Mouse (Mus musculus): ENCODE data around the gene Cracr2a.

The Cracr2a gene

GRCm38 (mm10) chr6:127565951-127566732 lies 5.0 kb downstream of the Cracr2a start:
- no peak for DNase-seq (ENCODE audit: inconsistent ontology term)

GRCm38 (mm10) chr6:127571849-127572550 lies 10.9 kb downstream of the Cracr2a start:
- no peak for DNase-seq (ENCODE audit: inconsistent ontology term)

- no peak for DNase-seq (ENCODE audit: inconsistent ontology term)
Observed at GRCm38 (mm10) chr6:127573779-127574463, 12.8 kb downstream of the Cracr2a start.

GRCm38 (mm10) chr6:127575194-127575593 lies 14.1 kb downstream of the Cracr2a start:
- DNase-seq (ENCODE audit: inconsistent ontology term): no peak

- DNase-seq (ENCODE audit: inconsistent ontology term): no peak
Observed at GRCm38 (mm10) chr6:127577688-127578087, 16.6 kb downstream of the Cracr2a start.

- no peak for DNase-seq (ENCODE audit: inconsistent ontology term)
Observed at GRCm38 (mm10) chr6:127578316-127578715, 17.2 kb downstream of the Cracr2a start.

GRCm38 (mm10) chr6:127578810-127579209 lies 17.7 kb downstream of the Cracr2a start:
- DNase-seq (ENCODE audit: inconsistent ontology term): no peak

- no peak for DNase-seq (ENCODE audit: inconsistent ontology term)
Observed at GRCm38 (mm10) chr6:127581915-127582314, 20.8 kb downstream of the Cracr2a start.

GRCm38 (mm10) chr6:127582391-127583176 lies 21.4 kb downstream of the Cracr2a start:
- DNase-seq (ENCODE audit: inconsistent ontology term): peak; percentile 59

- no peak for DNase-seq (ENCODE audit: inconsistent ontology term)
Observed at GRCm38 (mm10) chr6:127591467-127591866, 30.3 kb downstream of the Cracr2a start.

GRCm38 (mm10) chr6:127593487-127593886 lies 32.3 kb downstream of the Cracr2a start:
- no peak for DNase-seq (ENCODE audit: inconsistent ontology term)

- DNase-seq (ENCODE audit: inconsistent ontology term): no peak
Observed at GRCm38 (mm10) chr6:127599280-127599679, 38.1 kb downstream of the Cracr2a start.

- DNase-seq (ENCODE audit: inconsistent ontology term): no peak
Observed at GRCm38 (mm10) chr6:127605067-127606025, 44.2 kb downstream of the Cracr2a start.

- no peak for DNase-seq (ENCODE audit: inconsistent ontology term)
Observed at GRCm38 (mm10) chr6:127609673-127610072, 48.5 kb downstream of the Cracr2a start.

GRCm38 (mm10) chr6:127611216-127611615 lies 50.1 kb downstream of the Cracr2a start:
- DNase-seq (ENCODE audit: inconsistent ontology term): no peak

GRCm38 (mm10) chr6:127614083-127614984 lies 53.2 kb downstream of the Cracr2a start:
- DNase-seq (ENCODE audit: inconsistent ontology term): no peak

GRCm38 (mm10) chr6:127616623-127617022 lies 55.5 kb downstream of the Cracr2a start:
- no peak for DNase-seq (ENCODE audit: inconsistent ontology term)

- DNase-seq (ENCODE audit: inconsistent ontology term): no peak
Observed at GRCm38 (mm10) chr6:127617258-127618025, 56.3 kb downstream of the Cracr2a start.

- no peak for DNase-seq (ENCODE audit: inconsistent ontology term)
Observed at GRCm38 (mm10) chr6:127618686-127619085, 57.5 kb downstream of the Cracr2a start.

All from Muller cell, postnatal 12 days (primary cell).